Mouse (Mus musculus) limb, embryonic 12.5 days (tissue): Measurements from ENCODE around the gene Mrgprf. TPM values are rescaled to one million over a fixed set of nuclear protein-coding genes. Genes with fewer than 3 reads are reported as not detected.

ENCODE experiments used
- ATAC-seq: fragments of 200-750 bp; cut with Nextera tagmentation; 2 replicates; pipeline ENCODE4 v1.8.0; 2017; ENCODE audit warnings: low read depth, moderate TSS enrichment; ENCODE audit not compliant: insufficient number of reproducible peaks, insufficient read depth, low FRiP score, low TSS enrichment
- H3K27ac ChIP-seq: fragments of 300-500 bp; sonication (generic); 2 replicates; pipeline ENCODE4 v1.5.1; 2016; ENCODE audit warnings: mild to moderate bottlenecking, moderate library complexity
- H3K27me3 ChIP-seq: fragments of 300-500 bp; sonication (generic); 2 replicates; pipeline ENCODE4 v1.6.1; 2016; ENCODE audit warnings: mild to moderate bottlenecking, moderate library complexity
- H3K36me3 ChIP-seq: fragments of 300-500 bp; sonication (generic); 2 replicates; pipeline ENCODE4 v1.6.1; 2016; ENCODE audit warnings: mild to moderate bottlenecking, moderate library complexity
- H3K4me1 ChIP-seq: fragments of 300-500 bp; sonication (generic); replicated peaks from 2 replicates; pipeline ENCODE4 v1.6.1; 2016
- H3K4me2 ChIP-seq: fragments of 300-500 bp; sonication (generic); 2 replicates; pipeline ENCODE4 v1.6.1; 2016; ENCODE audit warnings: mild to moderate bottlenecking, moderate library complexity
- H3K4me3 ChIP-seq: fragments of 300-500 bp; sonication (generic); replicated peaks from 2 replicates; pipeline ENCODE4 v1.5.1; 2016; ENCODE audit warnings: mild to moderate bottlenecking
- H3K9ac ChIP-seq: fragments of 300-500 bp; sonication (generic); replicated peaks from 2 replicates; pipeline ENCODE4 v1.6.1; 2016; ENCODE audit warnings: mild to moderate bottlenecking, moderate library complexity
- H3K9me3 ChIP-seq: fragments of 300-500 bp; sonication (generic); 2 replicates; pipeline ENCODE4 v1.6.1; 2016; ENCODE audit warnings: mild to moderate bottlenecking, moderate library complexity
- WGBS: fragments of 180-500 bp; shearing (Covaris S2); methylation state at CpG from one replicate; pipeline ENCODE4 v1.1.7; 2016; 5-methylcytosine and 5-hydroxymethylcytosine counted together
- polyA plus RNA-seq: library from polyadenylated mRNA; unstranded; fragments of >200 nt; fragmentation: Nextera tagmentation; extraction: Ambion mirVana; gene quantifications from 2 replicates; pipeline ENCODE4 v1.2.1, GENCODE M21; 2016

The Mrgprf gene
- polyA plus RNA-seq, 1 experiment from 2014 or later = 0.41 TPM

DNA sequence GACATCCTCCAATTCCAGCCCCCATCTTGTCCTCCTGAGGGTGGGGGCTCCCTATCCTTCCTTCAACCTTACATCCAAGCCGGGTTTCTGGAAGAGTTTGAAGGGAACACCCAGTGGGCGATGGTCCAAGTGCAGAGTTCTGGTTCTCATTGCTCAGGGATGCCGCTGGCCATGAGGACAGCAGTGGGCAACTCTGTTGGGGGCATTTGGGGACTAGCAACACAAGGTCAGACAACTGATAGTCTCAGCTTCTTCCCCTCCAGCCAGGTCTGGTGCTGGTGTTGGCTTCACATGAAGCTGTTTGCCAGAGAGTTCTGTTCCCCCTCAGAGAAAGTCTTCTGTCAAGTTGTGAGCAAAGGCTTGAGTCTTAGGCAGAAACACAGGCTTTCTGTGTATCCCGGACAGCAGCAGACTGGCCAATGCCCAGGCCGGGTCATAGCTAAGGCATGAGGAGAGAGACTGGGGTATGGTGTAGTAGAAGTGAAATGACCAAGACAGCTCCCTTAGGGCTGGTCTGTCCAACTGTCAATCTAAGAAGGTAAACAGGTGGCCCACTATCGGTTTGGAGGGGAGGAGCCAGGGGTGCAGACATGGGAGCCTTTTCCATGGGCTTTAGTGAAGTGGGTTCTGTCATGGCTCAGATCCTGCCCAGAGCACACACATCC, 845 bp downstream of the Mrgprf start:
- H3K27me3 ChIP-seq = no peaks in the 10 kb centered on the region; the same call in none of the 2 replicates
- WGBS = 92% methylated on average over 6 of the region's 6 CpGs
- no peaks in the 10 kb centered on the region for H3K9me3 ChIP-seq
- no peak overlapping the region for H3K27ac ChIP-seq
- no peak overlapping the region for H3K4me3 ChIP-seq
- no peak overlapping the region for H3K4me2 ChIP-seq
- H3K4me1 ChIP-seq = peaks cover 22% of the 10 kb centered on the region
- H3K9ac ChIP-seq = no peak overlapping the region
- no peak for ATAC-seq
- H3K36me3 ChIP-seq = no peaks in the 10 kb centered on the region

DNA sequence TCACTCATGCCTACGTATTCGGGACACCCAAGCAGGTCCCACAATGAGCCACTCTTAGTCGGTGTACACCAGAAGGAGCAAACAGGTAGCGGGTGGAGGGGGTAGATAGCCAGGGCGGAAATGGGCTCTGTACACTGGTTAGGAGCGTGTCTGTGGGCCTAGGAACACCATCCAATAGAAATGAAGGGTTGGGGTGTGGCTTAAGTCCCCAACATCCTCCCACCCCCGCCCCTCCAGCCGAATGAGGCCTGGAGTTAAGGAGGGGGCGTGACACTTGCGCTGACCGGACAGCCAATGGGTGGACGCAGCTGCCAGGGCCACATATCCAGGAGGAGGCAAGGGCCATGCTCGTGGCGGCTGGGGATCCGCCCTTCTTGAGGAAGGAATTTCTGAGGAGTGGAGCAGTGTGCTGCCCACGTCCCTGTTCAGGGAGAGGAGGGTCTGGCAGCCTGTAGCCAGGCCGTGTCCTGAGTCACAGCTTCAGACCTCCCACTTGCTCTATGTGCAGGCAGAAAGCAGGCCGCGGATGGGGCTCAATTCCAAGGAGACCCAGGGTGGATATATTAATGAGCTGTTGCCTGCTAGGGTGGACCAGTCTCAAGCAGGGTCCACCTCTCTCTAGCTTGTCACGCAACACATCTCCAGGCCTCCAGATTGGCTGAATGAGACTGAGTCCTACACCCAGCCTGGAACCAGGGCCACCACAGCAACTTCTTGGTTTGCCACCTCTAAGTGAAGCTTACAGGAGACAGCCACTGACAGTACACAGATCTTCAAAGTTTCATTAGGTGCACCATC, 2.1 kb downstream of the Mrgprf start:
- Histone ChIP-seq H3K4me1 (peaks cover 22% of the 10 kb centered on the region), H3K4me3 (peak overlapping the region; percentile 24), H3K9me3 (no peaks in the 10 kb centered on the region), H3K27ac (peak overlapping the region; percentile 73), H3K36me3 (no peaks in the 10 kb centered on the region), H3K9ac (0 out of 2 replicates have a peak overlapping the region, but pooled peaks have one; percentile 4), H3K4me2 (peak overlapping the region; percentile 54), H3K27me3 (no peaks in the 10 kb centered on the region; the same call in 1 of the 2 replicates)
- peak; percentile 91 for ATAC-seq
- WGBS = 4% methylated on average over 20 of the region's 20 CpGs

DNA sequence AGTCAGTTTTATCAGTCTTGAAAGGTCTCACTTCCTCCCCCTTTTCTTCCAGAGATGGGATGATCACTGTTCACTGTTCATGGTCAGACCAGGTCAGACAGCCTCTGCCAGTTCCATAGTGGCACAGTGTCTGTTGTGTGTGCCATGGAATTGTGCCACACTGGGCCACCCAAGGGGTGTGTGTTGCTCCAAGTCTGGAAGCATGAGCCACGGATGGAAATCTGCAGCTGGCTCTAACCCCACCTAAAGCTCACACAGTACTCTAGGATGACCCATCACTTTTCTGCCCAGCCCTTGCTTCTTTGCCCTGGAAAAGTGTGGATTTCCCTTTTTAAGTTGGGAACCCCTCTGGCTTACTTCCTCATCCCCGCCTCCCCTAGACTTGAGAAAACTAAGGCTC, 3.5 kb downstream of the Mrgprf start:
- no peak for ATAC-seq
- Histone ChIP-seq H3K9ac (no peak overlapping the region), H3K27me3 (no peaks in the 10 kb centered on the region; the same call in 1 of the 2 replicates), H3K27ac (no peak overlapping the region), H3K9me3 (no peaks in the 10 kb centered on the region), H3K4me3 (no peak overlapping the region), H3K4me2 (no peak overlapping the region), H3K36me3 (no peaks in the 10 kb centered on the region), H3K4me1 (peaks cover 26% of the 10 kb centered on the region)
- 80% methylated on average over 2 of the region's 2 CpGs for WGBS

DNA sequence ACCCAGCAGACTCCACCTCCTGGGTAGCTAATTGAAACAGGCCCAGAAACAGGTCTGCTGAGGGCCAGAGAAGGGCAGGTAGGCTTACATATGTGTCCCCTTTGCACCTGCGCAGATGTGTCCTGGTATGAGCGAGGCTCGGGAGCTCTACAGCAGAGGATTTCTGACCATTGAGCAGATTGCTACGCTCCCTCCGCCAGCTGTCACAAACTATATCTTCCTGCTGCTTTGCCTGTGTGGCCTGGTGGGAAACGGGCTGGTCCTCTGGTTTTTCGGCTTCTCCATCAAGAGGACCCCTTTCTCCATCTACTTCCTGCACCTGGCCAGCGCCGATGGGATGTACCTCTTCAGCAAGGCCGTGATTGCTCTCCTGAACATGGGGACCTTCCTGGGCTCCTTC, 7.0 kb downstream of the Mrgprf start:
- ATAC-seq = no peak
- Histone ChIP-seq H3K9me3 (no peaks in the 10 kb centered on the region), H3K4me2 (no peak overlapping the region), H3K27me3 (no peaks in the 10 kb centered on the region), H3K4me3 (no peak overlapping the region), H3K9ac (no peak overlapping the region), H3K36me3 (no peaks in the 10 kb centered on the region), H3K27ac (no peak overlapping the region), H3K4me1 (peaks cover 10% of the 10 kb centered on the region)
- WGBS = 89% methylated on average over 10 of the region's 10 CpGs

DNA sequence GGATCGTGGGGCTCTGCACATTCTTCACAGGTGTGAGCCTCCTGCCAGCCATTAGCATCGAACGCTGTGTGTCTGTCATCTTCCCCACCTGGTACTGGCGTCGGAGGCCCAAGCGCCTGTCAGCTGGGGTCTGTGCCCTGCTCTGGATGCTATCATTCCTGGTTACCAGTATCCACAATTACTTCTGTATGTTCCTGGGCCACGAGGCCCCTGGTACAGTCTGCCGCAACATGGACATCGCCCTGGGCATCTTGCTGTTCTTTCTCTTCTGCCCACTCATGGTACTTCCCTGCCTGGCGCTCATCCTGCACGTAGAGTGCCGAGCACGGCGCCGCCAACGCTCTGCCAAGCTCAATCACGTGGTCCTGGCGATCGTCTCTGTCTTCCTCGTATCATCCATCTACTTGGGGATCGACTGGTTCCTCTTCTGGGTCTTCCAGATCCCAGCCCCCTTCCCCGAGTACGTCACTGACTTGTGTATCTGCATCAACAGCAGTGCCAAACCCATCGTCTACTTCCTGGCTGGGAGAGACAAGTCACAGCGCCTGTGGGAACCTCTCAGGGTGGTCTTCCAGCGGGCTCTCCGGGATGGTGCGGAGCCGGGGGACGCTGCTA, 7.5 kb downstream of the Mrgprf start:
- ATAC-seq = no peak
- no peak overlapping the region for H3K9ac ChIP-seq
- H3K9me3 ChIP-seq = no peaks in the 10 kb centered on the region
- no peaks in the 10 kb centered on the region for H3K27me3 ChIP-seq
- no peak overlapping the region for H3K27ac ChIP-seq
- H3K4me2 ChIP-seq = no peak overlapping the region
- H3K4me3 ChIP-seq = no peak overlapping the region
- no peaks in the 10 kb centered on the region for H3K36me3 ChIP-seq
- peaks cover 6% of the 10 kb centered on the region for H3K4me1 ChIP-seq
- WGBS = 71% methylated on average over 30 of the region's 30 CpGs

DNA sequence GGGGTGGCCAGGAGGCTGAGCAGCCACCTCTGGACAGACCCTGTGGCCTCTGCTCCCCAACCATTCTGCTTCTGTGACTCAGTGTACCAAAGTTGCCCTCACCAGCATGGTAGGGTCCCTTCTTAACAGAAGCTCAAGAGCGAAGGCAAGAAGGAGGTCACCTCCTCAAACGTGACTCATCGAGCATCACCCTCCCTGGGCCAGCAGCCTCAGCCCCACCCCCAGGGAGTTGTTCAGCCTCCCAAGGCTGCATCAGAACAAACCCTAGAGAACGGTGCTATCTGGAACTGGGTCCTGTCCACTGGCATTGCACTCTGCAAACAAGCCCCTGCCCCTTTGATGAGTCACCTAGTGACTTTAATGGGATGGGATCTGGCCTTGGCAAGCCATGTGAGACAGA, 8.2 kb downstream of the Mrgprf start:
- H3K4me2 ChIP-seq = no peak overlapping the region
- no peak overlapping the region for H3K9ac ChIP-seq
- 69% methylated on average over 4 of the region's 4 CpGs for WGBS
- H3K27ac ChIP-seq = no peak overlapping the region
- H3K27me3 ChIP-seq = no peaks in the 10 kb centered on the region
- no peak for ATAC-seq
- no peaks in the 10 kb centered on the region for H3K36me3 ChIP-seq
- no peaks in the 10 kb centered on the region for H3K9me3 ChIP-seq
- H3K4me3 ChIP-seq = no peak overlapping the region
- peaks cover 4% of the 10 kb centered on the region; the same call in 1 of the 2 replicates for H3K4me1 ChIP-seq

DNA sequence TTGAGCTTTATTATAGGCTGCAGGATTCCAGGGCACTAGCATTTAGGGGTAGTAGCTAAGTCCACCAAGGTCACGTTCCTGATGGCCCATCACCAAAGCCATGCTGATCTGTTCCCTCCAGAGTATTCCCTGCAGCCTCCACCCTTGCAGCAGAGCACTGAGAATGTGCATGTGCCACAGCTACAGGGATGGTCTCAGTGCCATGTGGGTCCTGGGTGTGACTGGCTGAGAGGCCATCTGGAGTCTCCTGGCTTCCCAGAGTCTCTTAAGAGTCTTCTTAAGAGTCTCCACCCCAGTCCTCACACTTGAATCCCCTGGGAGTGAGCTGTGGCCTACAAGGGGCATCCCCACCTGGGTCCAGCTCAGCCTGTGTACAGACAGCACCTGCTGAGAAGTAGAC, 9.2 kb downstream of the Mrgprf start:
- ATAC-seq = no peak
- 60% methylated on average over 1 of the region's 1 CpGs for WGBS
- no peak overlapping the region for H3K9ac ChIP-seq
- no peak overlapping the region for H3K27ac ChIP-seq
- H3K4me3 ChIP-seq = no peak overlapping the region
- H3K4me1 ChIP-seq = peaks cover 4% of the 10 kb centered on the region; the same call in 1 of the 2 replicates
- H3K27me3 ChIP-seq = no peaks in the 10 kb centered on the region
- no peaks in the 10 kb centered on the region for H3K36me3 ChIP-seq
- no peaks in the 10 kb centered on the region for H3K9me3 ChIP-seq
- H3K4me2 ChIP-seq = no peak overlapping the region

DNA sequence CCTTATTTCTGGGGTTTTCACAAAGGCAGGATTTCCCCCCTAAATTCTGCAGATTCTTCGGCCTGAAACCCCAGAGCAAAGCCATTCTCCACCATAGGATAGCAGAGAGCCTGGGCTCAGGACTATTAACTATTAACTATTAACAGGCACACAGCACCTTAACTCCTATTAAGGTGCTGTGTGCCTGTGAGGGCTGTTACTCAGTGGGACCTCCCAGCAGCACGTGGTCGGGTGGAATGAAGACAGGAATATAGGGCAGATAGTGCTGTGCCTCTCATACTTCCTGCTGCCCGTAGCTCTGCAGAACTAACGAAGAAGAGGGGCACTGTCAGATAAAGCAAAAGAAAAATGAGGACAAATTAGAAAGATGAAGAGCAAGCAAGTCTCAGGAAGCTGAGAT, 9.9 kb downstream of the Mrgprf start:
- Histone ChIP-seq H3K4me1 (peaks cover 4% of the 10 kb centered on the region; the same call in 1 of the 2 replicates), H3K4me3 (no peak overlapping the region), H3K4me2 (no peak overlapping the region), H3K36me3 (no peaks in the 10 kb centered on the region), H3K9ac (no peak overlapping the region), H3K27me3 (0 out of 2 replicates have a peak, but pooled peaks cover under 1% of the 10 kb centered on the region), H3K27ac (no peak overlapping the region), H3K9me3 (no peaks in the 10 kb centered on the region)
- no peak for ATAC-seq
- 71% methylated on average over 5 of the region's 5 CpGs for WGBS

DNA sequence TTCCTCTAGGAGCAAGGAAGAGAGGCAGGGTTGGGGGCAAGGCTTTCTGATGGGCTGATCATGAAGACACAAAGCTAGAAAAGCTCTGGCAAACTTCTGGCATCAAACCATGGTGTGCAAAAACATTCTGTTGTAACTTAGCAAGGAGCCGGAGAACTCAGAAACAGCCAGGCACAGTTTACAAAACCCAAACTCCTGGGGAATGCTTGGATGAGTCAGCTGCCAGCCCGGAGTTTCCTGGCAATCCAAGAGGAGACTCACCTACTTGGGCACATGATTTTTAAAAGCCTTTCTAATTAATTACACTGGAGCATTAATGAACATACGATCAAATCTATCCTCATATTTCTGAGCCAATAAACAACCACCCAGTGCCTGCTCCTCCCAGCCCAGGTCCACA, 11.5 kb downstream of the Mrgprf start:
- H3K36me3 ChIP-seq = no peaks in the 10 kb centered on the region
- H3K27ac ChIP-seq = no peak overlapping the region
- peaks cover 4% of the 10 kb centered on the region; the same call in 1 of the 2 replicates for H3K4me1 ChIP-seq
- ATAC-seq = no peak
- H3K4me3 ChIP-seq = no peak overlapping the region
- no peak overlapping the region for H3K4me2 ChIP-seq
- H3K27me3 ChIP-seq = 0 out of 2 replicates have a peak, but pooled peaks cover 4% of the 10 kb centered on the region
- H3K9me3 ChIP-seq = no peaks in the 10 kb centered on the region
- 87% methylated on average over 3 of the region's 3 CpGs for WGBS
- no peak overlapping the region for H3K9ac ChIP-seq

DNA sequence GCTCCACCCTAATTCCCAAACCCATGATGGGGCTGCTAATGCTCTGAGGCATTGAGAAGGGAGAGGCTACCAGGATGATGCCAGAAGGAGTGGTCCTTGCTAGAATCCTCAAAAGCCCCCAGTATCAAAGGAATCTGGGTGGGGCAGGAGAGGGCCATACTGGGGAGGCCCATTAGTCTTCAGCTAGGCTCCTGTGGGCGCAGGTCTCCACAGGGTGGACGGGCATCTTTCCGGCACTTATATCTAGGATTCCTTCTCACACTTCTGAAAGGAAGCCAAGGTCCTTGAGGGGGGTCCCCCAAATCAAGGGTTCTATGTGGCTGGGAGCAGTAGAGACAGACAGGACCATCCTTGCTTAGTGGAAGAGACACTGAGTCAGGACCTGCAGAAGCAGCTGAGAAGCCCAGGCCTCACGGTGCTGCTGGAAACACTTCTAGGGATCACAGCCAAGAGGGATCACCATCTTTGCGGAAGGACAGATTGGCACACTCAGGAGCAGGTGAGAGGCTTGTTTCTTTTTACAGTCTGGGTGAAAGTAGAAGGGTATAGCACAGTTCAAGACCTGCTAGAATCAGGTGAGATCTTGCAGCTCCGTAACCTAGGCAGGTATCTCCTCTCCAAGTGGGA, 14.3 kb downstream of the Mrgprf start, which contains the start of gene Mrgprd:
Gene Mrgprd (plus strand): TSS at position 51 of the 627 bp plus-strand sequence.
- no peak for ATAC-seq
- no peaks in the 10 kb centered on the region for H3K36me3 ChIP-seq
- no peak within 1 kb of the TSS for H3K9ac ChIP-seq
- WGBS = 88% methylated on average over 6 of the region's 6 CpGs
- 0 out of 2 replicates have a peak, but pooled peaks cover 4% of the 10 kb centered on the region for H3K27me3 ChIP-seq
- H3K9me3 ChIP-seq = no peaks in the 10 kb centered on the region
- H3K4me2 ChIP-seq = no peak within 1 kb of the TSS
- no peak within 1 kb of the TSS for H3K4me3 ChIP-seq
- no peak within 1 kb of the TSS for H3K27ac ChIP-seq
- H3K4me1 ChIP-seq = no peaks in the 10 kb centered on the region

DNA sequence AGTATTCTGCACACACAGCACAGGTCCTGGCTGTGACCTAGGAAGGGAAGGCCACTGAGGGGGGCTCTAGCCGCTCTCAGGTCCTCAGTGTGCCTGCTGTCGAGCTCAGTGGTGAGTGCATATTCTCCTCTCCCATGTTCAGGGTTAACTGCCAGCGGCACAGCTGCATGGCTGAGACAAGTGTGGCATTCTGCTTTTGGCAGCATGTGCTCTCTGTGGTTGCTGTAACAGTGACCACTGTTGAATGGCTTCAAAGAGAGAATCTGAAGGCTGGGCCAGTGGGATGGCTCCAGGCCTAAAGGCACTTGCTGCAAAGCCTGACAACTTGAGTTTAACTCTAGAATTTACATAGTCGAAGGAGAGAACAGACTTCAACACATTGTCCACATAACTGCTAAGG, 16.9 kb downstream of the Mrgprf start:
- no peak for ATAC-seq
- 75% methylated on average over 4 of the region's 4 CpGs for WGBS
- no peak overlapping the region for H3K9ac ChIP-seq

More for the DNA sequence above, 16.9 kb downstream of the Mrgprf start:
- Histone ChIP-seq H3K4me1 (no peaks in the 10 kb centered on the region), H3K27me3 (0 out of 2 replicates have a peak, but pooled peaks cover 4% of the 10 kb centered on the region), H3K4me2 (no peak overlapping the region), H3K36me3 (no peaks in the 10 kb centered on the region), H3K9me3 (no peaks in the 10 kb centered on the region), H3K27ac (no peak overlapping the region), H3K4me3 (no peak overlapping the region)
